Mouse (Mus musculus): ENCODE results near the gene Arpc1a. TPM values are rescaled to one million over a fixed set of nuclear protein-coding genes. Genes with fewer than 3 reads are reported as not detected.
"Not testable (repeated sequence)": the region's sequence is repeated elsewhere in the genome, so short reads cannot be mapped to it uniquely, and the experiment has no call there.

Arpc1a gene
- total RNA-seq (2015; ENCODE audit: low replicate concordance), result 54.9 and 76.0 TPM in 2 replicates
- 17.3 and 34.7 TPM in 2 replicates for total RNA-seq (2017; ENCODE audit: low replicate concordance)

DNA sequence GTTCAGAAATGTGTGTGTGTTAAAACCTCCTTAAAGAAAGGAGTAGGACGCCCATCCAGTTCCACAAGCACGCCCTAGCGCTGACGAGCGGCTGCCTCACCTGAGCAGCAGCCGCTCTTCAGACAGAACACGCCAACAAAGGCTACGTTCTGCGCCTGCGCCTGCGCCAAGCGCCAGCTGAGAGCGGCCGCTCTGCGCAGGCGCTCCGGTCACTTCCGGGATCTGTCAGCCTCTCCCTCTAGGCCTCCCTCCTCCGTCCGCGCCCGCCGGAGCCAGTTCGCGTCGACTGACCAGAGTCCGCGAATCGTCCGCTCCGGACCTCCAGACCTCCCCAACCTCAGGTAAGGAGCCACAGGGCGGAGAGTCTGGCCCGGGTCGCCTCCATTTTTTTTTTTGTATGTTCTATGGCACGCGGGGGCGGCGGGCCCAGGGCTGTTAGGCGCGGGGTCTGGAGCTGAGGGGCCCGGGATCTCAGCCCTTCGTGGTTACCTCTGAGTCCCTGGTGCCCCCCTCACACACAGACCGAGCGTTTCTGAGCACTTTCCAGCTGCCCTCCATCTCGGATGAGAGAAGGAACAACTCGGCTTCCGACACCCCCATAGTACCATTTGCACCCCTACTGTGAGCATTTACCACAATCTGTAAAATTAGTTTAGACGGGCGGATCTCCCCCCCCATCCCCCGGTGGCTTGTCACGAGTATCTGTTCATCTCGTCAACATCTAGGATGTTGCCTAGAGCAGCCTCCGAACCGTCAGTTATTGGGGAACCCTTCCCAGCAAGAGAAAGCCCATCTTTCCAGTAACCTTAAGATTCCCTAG is at the start of gene Arpc1a, which contains the start of gene Kpna7:
Gene Arpc1a (plus strand): TSS at position 199 of the 820 bp plus-strand sequence.
Gene Kpna7 (minus strand): TSS at position 399 of the 820 bp plus-strand sequence.
- ATAC-seq (replicated peaks; ENCODE audit: low FRiP score, poor library complexity, severe bottlenecking), result peak; percentile 99

DNA sequence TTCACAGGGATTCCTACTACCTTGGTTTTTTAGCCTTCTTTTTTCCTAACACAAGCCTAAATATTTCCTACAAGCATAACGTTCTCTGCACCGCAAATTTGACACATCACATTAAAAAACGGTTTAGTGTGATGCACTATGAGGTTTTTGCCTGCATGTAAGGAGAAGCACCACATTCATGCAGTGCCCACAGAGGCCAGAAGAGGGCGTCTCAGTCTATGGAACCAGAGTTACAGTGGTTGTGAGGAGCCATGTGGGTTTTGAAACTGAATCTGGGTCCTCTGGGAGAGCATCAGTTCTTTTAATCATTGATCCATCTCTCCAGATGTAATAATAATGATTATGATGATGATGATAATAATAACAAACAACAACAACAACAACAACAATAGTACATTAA is 42.0 kb upstream of the Arpc1a start:
- ATAC-seq (replicated peaks; ENCODE audit: low FRiP score, poor library complexity, severe bottlenecking), result no peak

DNA sequence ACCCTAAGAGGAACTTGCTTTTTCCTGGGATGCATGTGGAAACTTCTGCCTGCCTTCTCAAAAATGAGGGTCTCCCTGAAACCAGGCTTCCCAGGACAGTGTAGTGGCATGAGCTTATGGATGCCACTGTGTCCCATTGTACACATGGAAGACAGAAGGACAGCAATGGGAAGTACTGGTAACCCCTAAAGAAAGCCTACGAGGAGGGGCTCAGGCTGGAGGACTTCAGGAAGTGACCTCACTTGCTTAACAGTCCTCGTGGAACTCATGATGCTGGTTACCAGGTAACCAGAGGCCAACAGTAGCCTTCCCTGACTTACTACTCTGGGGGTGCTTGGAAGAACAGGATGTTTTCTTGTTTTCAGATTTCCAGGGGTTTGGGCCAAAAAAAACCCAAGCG is 40.9 kb upstream of the Arpc1a start, which contains the start of gene 1700018F24Rik:
Gene 1700018F24Rik (plus strand): TSS at position 301 of the 400 bp plus-strand sequence.
- not testable (repeated sequence) for ATAC-seq (replicated peaks; ENCODE audit: low FRiP score, poor library complexity, severe bottlenecking)

DNA sequence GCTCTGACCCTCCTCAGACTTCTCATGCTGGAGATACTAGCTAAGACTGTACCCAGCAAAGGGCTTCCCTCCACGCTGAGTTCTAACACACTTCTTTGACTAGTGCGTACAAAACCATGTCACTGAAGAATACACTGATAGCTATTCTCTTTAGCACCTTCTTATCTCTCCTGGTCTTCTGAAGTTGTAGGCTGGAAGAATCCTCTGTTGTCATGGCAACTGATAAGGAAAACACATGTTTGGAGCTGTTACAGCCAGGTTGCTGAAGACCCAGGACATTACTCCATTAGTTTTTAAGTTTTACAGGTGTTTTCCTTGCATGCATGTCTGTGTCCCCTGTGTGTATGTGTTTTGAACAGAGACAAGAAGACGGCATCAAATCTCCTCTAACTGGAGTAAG is 29.4 kb upstream of the Arpc1a start:
- not testable (repeated sequence) for ATAC-seq (replicated peaks; ENCODE audit: low FRiP score, poor library complexity, severe bottlenecking)

DNA sequence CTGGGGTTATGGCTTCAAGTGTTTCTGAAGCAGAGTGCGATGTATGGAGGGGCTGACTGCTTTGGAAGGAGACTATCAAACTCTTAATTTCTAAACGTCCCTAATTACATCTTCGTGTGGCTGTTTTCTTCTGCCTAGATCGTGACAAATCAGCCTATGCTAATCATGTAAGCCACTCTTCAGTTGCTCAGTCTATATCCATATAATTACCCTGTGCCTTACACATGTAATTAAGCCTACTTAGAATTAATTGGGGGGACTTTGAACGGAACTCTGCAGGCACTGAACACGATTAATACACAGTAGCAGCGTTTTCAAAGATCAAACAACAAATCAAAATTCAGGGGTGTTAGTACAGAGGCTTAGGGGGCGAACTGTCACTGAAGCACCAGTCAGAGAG is 25.7 kb upstream of the Arpc1a start:
- no peak for ATAC-seq (replicated peaks; ENCODE audit: low FRiP score, poor library complexity, severe bottlenecking)

DNA sequence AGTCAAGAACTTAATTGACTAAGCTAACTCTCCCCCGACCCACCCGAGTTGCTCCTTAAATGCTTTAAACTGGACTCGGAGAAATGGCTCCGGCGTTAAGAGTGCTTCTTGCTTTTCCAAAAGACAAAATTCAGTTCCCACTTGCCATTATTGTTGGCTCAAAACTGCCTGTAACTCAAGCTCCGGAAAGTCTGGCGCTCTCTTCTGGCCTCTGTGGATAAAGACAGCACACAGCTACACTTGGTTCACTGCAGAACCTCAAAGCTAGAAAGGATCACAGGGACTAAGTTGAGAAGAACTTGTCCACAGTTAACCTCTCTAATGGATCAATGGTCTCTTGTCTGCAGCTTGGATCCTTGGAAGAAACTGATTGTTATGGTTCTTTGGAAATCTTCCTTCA is 24.9 kb upstream of the Arpc1a start:
- ATAC-seq (replicated peaks; ENCODE audit: low FRiP score, poor library complexity, severe bottlenecking), result no peak

DNA sequence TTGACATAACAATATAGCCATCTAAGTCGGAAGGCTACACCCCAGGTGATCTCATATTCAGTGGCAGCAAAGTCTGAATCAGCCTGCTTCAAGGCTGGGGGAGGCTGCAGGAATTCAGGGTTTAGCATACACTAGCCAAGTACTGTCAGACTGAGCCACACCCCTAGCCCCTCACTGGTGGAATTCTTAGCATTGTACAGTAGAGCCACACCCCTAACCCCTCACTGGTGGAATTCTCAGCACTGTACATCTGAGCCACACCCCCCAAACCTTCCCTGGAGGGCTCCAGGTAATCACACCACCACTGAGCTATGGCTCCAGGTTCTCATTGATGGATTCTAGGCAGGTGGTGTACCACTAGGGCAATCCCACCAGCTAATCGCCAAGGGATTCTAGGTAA is 24.1 kb upstream of the Arpc1a start:
- ATAC-seq (replicated peaks; ENCODE audit: low FRiP score, poor library complexity, severe bottlenecking), result no peak

DNA sequence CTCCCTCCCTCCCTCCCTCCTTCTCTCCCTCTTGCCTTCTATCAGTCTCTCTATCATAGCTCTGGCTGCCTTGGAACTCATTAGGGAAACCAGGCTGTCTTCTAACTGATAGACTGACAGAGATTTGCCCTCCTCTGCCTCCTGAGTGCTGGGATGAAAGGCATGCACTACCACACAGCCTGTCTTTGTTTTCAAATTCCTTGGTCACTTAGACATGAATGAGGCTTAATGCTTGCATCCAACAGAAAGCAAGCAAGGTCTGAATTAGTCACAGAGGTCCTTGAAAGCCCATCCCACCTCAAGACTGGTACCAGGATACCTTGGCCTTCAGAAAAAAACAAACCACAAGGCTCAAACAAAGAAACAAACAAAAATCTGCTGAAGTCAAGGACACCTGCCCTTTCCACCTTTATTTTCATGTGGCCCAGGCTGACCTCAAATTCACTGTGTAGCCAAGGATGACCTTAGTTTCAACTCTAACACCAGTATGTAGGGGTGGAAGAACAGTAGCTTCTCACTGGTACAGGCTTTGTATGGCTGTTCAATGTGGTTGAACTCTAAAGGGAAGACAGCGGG is 18.8 kb upstream of the Arpc1a start:
- ATAC-seq (replicated peaks; ENCODE audit: low FRiP score, poor library complexity, severe bottlenecking), result no peak

DNA sequence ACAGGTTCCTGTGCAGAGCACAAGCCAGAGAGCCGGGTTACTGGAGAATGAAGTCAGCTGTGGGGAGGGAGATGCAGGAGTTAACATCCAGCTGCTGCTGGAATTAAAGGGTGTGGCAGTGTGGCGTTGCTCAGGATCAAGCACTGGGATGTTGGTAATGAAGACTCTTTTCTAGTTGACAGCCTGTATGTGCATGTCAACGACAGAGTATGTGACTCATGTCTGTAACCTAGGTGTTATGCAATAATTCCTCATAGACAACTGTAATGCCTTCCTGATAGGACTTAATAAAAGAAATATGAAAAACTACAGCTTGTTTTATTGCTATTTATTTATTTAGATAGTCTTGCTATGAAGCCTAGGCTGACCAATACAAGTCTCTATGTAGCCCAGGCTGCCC is 14.8 kb upstream of the Arpc1a start:
- no peak for ATAC-seq (replicated peaks; ENCODE audit: low FRiP score, poor library complexity, severe bottlenecking)

DNA sequence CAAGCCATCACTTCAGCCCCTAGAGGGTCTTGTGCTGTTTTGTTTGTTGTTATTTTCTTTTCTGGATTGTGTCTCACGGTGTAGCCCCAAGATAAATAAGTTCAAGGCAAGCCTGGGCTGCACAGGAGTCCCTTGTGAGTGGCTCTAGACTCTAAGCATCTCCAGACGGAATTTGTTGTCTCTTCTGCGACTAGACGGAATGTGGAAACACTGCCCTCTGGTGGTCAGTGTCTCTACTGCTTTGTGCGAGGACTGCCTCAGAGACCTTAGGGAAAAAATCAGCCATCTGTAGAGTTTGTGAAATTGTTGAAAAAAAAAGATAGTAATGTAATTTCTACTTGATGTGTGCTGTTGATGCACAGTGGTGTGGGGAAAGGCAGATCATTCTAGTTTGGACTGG is 13.9 kb upstream of the Arpc1a start:
- ATAC-seq (replicated peaks; ENCODE audit: low FRiP score, poor library complexity, severe bottlenecking), result peak; percentile 75

DNA sequence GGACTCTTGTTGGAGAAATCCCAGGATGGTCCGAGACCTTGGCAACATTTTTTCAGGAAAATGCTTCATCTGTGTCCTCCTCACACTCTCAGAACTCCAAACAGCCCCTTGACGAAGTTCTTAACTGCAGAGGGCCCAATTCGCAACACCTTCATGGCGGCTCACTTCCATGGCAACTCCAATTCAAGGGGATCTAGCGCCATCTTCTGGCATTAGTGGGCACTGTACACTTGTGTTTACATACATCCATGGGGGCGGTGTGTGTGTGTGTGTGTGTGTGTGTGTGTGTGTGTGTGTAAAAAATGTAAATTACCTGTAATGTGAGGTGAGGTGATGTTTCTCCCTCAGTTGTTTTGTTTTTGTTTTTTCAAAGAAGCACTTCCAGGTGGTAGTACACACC is 12.3 kb upstream of the Arpc1a start:
- no peak for ATAC-seq (replicated peaks; ENCODE audit: low FRiP score, poor library complexity, severe bottlenecking)

DNA sequence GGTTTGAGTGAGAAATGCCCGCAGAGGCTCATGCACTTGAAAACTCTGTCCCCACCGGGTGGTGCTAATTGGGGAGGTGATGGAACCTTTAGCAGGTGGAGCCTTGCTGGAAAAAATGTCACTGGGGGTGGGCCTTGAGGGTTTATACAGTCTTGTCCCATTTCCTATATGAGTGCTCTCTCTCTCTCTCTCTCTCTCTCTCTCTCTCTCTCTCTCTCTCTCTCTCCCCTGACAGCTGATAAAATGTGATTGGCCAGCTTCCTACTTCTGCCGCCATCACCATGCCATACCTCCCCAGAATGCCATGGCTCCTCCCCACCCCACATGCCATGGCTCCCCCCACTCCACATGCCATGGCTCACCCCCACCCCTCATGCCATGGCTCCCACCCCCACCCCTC is 8.5 kb upstream of the Arpc1a start:
- no peak for ATAC-seq (replicated peaks; ENCODE audit: low FRiP score, poor library complexity, severe bottlenecking)

DNA sequence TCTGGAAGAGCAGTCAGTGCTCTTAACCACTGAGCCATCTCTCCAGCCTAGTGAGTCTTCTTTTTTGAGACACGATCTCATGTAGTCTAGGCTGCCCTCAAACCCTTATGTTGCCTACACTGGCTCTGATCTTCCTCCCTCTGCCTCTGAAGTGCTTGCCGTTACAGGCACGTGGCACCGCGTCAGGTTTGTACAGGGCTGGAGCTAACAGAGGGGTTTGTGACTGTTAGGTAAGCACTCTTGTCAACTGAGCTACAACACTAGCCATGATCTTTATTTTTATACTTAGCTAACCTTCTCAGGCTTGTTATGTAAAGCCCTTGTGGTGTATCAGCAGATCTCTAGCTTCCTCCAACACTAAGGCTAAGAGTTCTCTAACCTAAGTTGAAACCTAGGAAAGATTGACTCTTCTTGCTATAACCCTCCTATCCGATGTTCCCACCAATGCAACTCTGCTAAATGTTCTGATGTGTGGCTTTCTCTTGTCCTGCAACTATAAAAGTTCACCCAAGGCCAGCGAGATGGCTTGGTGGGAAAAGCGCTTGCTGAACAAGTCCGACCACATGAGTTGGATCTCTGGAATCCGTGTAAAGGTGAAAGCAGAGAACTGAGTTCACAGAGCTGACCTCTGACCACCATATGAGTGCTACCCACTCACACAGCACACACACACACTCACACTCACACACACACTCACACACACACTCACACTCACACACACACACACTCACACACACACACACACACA is 1.6 kb upstream of the Arpc1a start:
- no peak for ATAC-seq (replicated peaks; ENCODE audit: low FRiP score, poor library complexity, severe bottlenecking)

DNA sequence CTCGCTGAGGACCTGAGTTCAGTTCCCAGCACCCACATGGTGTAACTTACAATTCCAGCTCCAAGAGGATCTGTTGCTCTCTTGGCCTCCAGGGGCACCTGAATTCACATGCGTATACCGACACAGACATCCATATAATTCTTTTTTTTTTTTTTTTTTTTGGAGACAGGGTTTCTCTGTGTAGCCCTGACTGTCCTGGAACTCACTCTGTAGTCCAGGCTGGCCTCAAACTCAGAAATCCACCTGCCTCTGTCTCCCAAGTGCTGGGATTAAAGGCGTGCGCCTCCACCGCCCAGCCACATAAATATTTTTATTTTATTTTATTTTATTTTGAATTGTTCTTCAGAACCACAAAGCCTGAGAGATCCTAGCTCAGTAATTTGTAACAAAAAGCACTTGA is 429 bp upstream of the Arpc1a start:
- not testable (repeated sequence) for ATAC-seq (replicated peaks; ENCODE audit: low FRiP score, poor library complexity, severe bottlenecking)

DNA sequence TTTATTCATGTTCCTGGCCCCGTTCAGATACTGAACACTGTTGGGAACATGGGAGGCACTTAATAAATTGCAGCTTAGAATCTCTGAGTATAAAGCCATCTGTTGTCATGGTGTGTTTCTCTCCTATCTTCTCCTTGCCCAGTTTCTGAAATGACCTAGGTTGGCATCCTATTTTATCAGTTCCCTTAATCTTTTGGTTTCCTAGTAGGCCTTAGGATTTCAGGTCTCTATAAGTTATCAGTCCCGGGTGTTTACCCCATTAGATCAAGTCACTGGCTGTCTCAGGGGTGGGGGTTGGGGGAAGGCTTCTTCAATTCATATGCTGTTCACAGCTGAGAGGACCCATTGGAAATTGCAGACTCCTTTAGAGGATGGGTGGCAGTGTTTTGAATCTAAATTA is 1.2 kb downstream of the Arpc1a start:
- ATAC-seq (replicated peaks; ENCODE audit: low FRiP score, poor library complexity, severe bottlenecking), result no peak

DNA sequence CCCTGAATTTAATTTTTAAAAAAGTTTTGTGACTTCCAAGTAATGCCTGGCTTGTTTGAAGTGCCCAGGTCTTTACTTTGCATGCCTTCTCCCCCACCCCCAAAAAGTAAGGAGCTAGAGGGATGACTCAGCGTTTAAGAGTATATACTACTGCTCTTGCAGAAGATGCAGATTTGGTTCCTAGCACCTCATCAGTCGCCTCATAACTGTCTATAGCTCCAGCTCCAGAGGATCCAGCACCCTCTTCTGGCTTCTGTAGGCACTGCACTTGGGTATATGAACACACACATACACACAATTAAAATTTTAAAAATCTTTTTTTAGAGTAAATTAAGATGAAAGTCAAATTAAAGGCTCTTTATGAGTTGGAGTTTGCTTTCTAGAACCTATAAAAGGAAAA is 4.6 kb downstream of the Arpc1a start:
- no peak for ATAC-seq (replicated peaks; ENCODE audit: low FRiP score, poor library complexity, severe bottlenecking)

DNA sequence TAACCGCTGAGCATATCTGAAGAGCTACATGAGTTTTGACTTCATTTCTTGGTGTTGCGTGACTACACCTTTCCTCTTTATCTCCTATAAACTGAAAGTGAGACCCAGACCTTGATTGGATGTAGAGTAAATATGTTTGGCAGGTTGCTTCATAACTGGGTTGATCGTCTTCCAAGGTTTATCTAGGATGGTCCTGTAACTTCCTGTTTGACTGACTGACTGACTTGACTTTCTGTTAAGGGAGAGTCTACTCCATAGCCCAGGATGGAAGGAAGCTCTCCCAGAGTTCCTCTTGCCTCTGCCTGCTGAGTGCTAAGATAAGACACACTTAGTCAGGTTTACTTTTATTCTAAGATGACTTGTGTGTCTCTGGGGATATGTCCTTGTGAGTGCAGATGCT is 6.2 kb downstream of the Arpc1a start:
- no peak for ATAC-seq (replicated peaks; ENCODE audit: low FRiP score, poor library complexity, severe bottlenecking)

DNA sequence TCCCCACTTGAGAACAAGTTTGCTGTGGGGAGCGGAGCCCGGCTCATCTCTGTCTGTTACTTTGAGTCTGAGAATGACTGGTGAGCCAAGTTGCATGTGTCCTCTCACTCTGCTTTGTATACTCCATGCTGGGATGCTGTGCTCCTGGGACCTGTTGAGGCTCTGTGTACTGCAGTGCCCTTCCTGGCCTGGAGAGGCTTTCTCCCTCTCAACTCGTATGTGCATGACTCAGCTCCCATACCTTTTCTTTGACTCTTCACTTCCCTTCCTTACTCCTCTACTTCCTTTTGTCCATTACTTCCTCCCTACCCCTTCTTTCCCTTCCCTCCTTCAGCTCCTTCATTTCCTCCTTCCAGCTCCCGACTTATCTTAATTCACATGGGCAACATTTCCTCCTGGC is 12.6 kb downstream of the Arpc1a start:
- ATAC-seq (replicated peaks; ENCODE audit: low FRiP score, poor library complexity, severe bottlenecking), result no peak

DNA sequence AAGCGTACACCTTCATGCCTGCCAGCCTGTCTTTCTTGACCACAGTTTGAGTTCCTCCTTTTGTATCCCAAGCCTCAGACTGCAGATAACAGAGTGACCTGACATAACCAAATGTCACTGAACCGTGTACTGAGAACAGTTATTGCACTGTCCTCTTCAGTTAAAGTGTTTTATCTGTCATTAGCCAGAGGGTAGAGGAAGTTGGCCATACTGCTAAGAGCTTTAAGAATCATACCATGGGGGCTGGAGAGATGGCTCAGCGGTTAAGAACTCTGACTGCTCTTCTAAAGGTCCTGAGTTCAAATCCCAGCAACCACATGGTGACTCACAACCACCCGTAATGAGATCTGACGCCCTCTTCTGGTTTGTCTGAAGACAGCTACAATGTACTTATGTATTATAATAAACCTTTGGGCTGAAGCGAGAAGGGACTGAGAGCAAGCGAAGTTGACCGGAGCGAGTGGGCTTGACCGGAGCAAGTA is 14.8 kb downstream of the Arpc1a start:
- no peak for ATAC-seq (replicated peaks; ENCODE audit: low FRiP score, poor library complexity, severe bottlenecking)

DNA sequence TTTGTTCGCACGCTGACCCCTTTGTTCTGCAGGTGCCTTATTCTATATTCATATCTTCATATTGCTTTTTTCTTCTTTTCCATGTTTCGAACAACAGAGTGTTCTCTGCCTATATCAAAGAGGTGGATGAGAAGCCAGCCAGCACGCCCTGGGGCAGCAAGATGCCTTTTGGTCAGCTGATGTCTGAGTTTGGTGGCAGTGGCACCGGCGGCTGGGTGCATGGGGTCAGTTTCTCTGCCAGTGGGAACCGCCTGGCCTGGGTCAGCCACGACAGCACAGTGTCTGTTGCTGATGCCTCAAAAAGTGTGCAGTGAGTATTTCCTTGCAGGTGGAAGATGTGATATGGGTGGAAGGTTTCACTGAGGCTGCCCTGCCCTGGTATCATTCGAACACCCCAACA is 17.3 kb downstream of the Arpc1a start:
- ATAC-seq (replicated peaks; ENCODE audit: low FRiP score, poor library complexity, severe bottlenecking), result no peak

Data from erythroid progenitor cell, adult 5-6 weeks (primary cell).